Mouse (Mus musculus) forebrain, embryonic 11.5 days (tissue): ENCODE measurements around the gene Selp. TPM values are rescaled to one million over a fixed set of nuclear protein-coding genes. Genes with fewer than 3 reads are reported as not detected.

Source experiments
- ATAC-seq: fragments of 200-750 bp; cut with Nextera tagmentation; replicated peaks from 2 replicates; pipeline ENCODE4 v1.8.0; 2017; ENCODE audit warnings: moderate TSS enrichment; ENCODE audit not compliant: low FRiP score
- DNase-seq: peaks from one replicate; pipeline ENCODE4 v3.0.0-alpha.2; 2017; ENCODE audit warnings: low spot score
- H3K27ac ChIP-seq: fragments of 300-500 bp; sonication (generic); 2 replicates; pipeline ENCODE4 v1.5.1; 2014; ENCODE audit warnings: low read depth, low read length
- H3K27me3 ChIP-seq: fragments of 300-500 bp; sonication (generic); 2 replicates; pipeline ENCODE4 v1.6.1; 2014; ENCODE audit warnings: mild to moderate bottlenecking, low read length, mixed read lengths; ENCODE audit not compliant: control insufficient read depth, insufficient read depth
- H3K36me3 ChIP-seq: fragments of 300-500 bp; sonication (generic); 2 replicates; pipeline ENCODE4 v1.6.1; 2014; ENCODE audit warnings: mild to moderate bottlenecking, low read length, moderate library complexity, mixed read lengths; ENCODE audit not compliant: control insufficient read depth, insufficient read depth
- H3K4me1 ChIP-seq: fragments of 300-500 bp; sonication (generic); replicated peaks from 2 replicates; pipeline ENCODE4 v1.6.1; 2014; ENCODE audit warnings: low read length, mixed read lengths; ENCODE audit not compliant: control insufficient read depth, insufficient read depth
- H3K4me2 ChIP-seq: fragments of 300-500 bp; sonication (generic); 2 replicates; pipeline ENCODE4 v1.6.1; 2014; ENCODE audit warnings: low read depth, mild to moderate bottlenecking, low read length, moderate library complexity, mixed read lengths; ENCODE audit not compliant: severe bottlenecking
- H3K4me3 ChIP-seq: fragments of 300-500 bp; sonication (generic); 2 replicates; pipeline ENCODE4 v1.5.1; 2014; ENCODE audit warnings: low read depth, low read length
- H3K9ac ChIP-seq: fragments of 300-500 bp; sonication (generic); 2 replicates; pipeline ENCODE4 v1.6.1; 2014; ENCODE audit warnings: low read length
- H3K9me3 ChIP-seq: fragments of 300-500 bp; sonication (generic); 2 replicates; pipeline ENCODE4 v1.6.1; 2016; ENCODE audit warnings: low read length, mixed read lengths; ENCODE audit not compliant: control insufficient read depth
- WGBS: fragments of 180-500 bp; shearing (Covaris S2); extraction: QIAGEN DNeasy Blood & Tissue Kit; methylation state at CpG from one replicate; pipeline ENCODE4 v1.1.7; 2014; 5-methylcytosine and 5-hydroxymethylcytosine counted together
- polyA plus RNA-seq: library from polyadenylated mRNA; unstranded; fragments of >200 nt; fragmentation: Nextera tagmentation; extraction: Ambion mirVana; gene quantifications from 2 replicates; pipeline ENCODE4 v1.2.1, GENCODE M21; 2014

The Selp gene
- polyA plus RNA-seq, 1 experiment from 2014 or later, result not detected

DNA sequence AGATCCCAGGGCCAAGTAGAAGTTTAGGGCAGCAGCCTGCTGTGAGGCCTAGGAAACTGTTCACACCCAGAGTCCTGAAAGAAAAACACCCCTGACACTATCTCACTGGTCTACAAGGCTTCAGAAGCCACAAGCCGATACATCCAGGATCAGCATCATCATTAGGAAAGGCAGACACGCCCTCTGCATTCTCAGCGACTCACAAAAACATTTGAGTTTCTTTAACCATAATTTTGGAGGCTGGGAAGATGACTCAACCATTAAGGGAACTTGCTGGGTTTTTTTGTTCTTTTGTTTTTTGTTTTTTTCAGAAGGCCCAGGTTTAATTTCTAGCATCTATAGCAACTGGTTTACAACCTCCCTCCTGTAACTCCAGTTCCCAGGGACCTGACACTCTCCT is 8.8 kb downstream of the Selp start:
- Histone ChIP-seq H3K4me1 (no peaks in the 10 kb centered on the region), H3K27me3 (no peaks in the 10 kb centered on the region), H3K4me3 (no peak overlapping the region), H3K27ac (no peak overlapping the region), H3K36me3 (no peaks in the 10 kb centered on the region), H3K9ac (no peak overlapping the region), H3K9me3 (no peaks in the 10 kb centered on the region), H3K4me2 (no peak overlapping the region)
- 69% methylated on average over 3 of the region's 3 CpGs for WGBS
- DNase-seq (no peak), ATAC-seq (no peak)

DNA sequence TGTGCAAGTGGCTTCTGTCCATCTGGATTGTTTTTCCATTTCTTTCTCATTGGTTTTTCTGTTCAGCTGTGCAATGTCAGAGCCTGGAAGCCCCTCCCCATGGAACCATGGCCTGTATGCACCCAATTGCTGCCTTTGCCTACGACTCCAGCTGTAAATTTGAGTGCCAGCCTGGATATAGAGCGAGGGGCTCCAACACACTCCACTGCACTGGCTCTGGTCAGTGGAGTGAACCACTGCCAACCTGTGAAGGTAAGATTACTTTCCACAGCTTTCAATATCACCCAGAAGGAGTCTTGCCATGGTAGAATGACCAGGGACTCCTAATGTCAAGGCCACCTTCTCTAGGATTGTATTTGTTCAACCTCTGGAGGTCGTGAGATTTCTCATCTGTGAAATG is 14.9 kb downstream of the Selp start:
- no peak overlapping the region for H3K4me2 ChIP-seq
- WGBS, result 72% methylated on average over 3 of the region's 3 CpGs
- DNase-seq (no peak), ATAC-seq (no peak)
- H3K27ac ChIP-seq, result no peak overlapping the region
- no peaks in the 10 kb centered on the region for H3K36me3 ChIP-seq
- H3K27me3 ChIP-seq, result no peaks in the 10 kb centered on the region
- no peaks in the 10 kb centered on the region for H3K9me3 ChIP-seq
- H3K4me1 ChIP-seq, result no peaks in the 10 kb centered on the region
- no peak overlapping the region for H3K4me3 ChIP-seq
- no peak overlapping the region for H3K9ac ChIP-seq

DNA sequence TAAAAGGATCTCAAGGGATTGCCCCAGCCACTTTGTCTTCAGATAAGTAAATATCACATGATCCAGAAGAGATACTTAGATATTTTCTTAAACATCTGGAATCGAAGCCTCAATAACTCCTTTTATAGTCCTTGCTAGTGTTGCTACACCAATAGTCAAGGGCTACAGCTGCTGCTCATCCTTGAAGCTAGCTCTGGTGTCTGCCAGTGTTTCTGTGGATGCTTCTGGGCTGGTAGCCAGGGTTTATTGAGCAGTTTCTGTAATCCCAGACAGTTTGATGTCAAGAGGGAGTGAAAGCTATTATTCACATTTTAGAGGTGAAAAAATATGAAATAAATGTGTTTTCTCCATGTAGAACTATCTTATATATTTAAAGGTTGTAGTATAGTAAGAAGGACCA is 17.5 kb downstream of the Selp start:
- WGBS, result 80% methylated on average over 1 of the region's 1 CpGs
- no peak for DNase-seq
- H3K27me3 ChIP-seq, result no peaks in the 10 kb centered on the region

DNA sequence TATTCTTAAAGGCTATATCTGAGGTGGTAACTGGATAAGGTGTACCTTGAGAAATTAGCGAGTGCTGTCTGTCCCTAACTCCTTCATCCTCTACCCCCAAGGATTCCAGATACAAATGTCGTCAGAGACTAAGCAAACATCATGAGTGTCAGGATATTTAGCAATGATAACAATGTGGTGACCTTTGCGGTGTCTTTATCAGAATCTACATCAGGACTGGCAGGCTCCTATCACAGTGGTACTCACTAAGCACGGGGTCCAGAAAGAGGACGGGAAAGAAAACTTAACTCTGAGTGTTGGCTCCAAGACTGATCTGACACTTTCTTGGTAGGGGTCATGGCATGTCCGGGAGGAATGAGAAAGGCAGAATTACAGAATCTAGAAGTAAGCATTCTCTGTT is 19.0 kb downstream of the Selp start:
- Histone ChIP-seq H3K4me3 (no peak overlapping the region), H3K9me3 (no peaks in the 10 kb centered on the region), H3K4me2 (no peak overlapping the region), H3K27me3 (no peaks in the 10 kb centered on the region), H3K9ac (no peak overlapping the region), H3K27ac (no peak overlapping the region), H3K36me3 (no peaks in the 10 kb centered on the region), H3K4me1 (no peaks in the 10 kb centered on the region)
- no peak for DNase-seq
- 87% methylated on average over 6 of the region's 6 CpGs for WGBS
- ATAC-seq, result no peak

More for the DNA sequence above, 17.5 kb downstream of the Selp start:
- no peak overlapping the region for H3K4me2 ChIP-seq
- no peak overlapping the region for H3K9ac ChIP-seq
- no peaks in the 10 kb centered on the region for H3K4me1 ChIP-seq
- no peak overlapping the region for H3K4me3 ChIP-seq
- H3K9me3 ChIP-seq, result no peaks in the 10 kb centered on the region
- H3K36me3 ChIP-seq, result no peaks in the 10 kb centered on the region
- no peak overlapping the region for H3K27ac ChIP-seq
- no peak for ATAC-seq

DNA sequence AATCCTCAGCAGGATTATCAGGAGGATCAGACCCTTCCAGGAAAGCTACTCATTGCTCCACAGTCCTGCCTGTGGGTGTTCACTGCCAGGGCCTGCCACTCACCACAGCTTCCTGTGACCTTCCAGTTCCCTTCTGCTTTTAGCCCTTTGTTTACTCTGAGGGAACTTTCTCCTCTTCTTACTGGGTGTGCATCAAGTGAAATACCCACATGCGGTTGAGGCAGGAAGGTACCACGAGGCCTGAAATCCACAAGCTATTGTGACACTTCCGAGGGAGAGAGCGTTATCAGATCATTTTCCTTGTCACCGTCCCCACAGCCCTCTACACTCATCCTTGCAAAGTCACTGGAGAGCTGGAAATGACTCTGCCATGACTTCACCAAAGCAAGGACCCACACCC is 20.3 kb downstream of the Selp start:
- Histone ChIP-seq H3K9me3 (no peaks in the 10 kb centered on the region), H3K4me1 (no peaks in the 10 kb centered on the region), H3K27ac (no peak overlapping the region), H3K36me3 (no peaks in the 10 kb centered on the region), H3K27me3 (no peaks in the 10 kb centered on the region), H3K9ac (no peak overlapping the region), H3K4me3 (no peak overlapping the region), H3K4me2 (no peak overlapping the region)
- DNase-seq, result no peak
- ATAC-seq, result no peak
- WGBS, result 84% methylated on average over 5 of the region's 5 CpGs

DNA sequence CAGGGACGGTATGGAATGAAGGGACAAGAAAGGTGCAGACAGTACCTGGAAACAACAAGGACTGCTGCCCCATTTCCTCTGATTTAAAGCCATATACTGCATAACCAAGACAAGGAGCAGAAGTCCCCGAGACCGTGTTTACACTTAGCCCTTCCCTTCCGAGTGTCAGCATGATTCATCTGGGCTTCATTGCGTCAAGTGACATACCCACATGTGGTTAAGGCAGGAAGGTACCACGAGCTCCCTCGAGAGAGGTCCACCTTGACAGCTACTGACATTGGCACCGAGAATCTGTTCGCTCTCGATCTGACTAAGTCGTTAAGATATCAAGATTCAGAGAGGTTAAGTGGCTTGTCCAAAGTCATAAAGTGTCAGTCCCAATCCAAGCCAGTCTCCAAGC is 20.9 kb downstream of the Selp start:
- no peaks in the 10 kb centered on the region for H3K27me3 ChIP-seq
- 86% methylated on average over 11 of the region's 11 CpGs for WGBS
- no peak overlapping the region for H3K4me3 ChIP-seq
- DNase-seq (no peak), ATAC-seq (no peak)
- H3K9me3 ChIP-seq, result no peaks in the 10 kb centered on the region
- H3K4me1 ChIP-seq, result no peaks in the 10 kb centered on the region
- H3K27ac ChIP-seq, result no peak overlapping the region
- H3K36me3 ChIP-seq, result no peaks in the 10 kb centered on the region
- no peak overlapping the region for H3K9ac ChIP-seq
- no peak overlapping the region for H3K4me2 ChIP-seq

DNA sequence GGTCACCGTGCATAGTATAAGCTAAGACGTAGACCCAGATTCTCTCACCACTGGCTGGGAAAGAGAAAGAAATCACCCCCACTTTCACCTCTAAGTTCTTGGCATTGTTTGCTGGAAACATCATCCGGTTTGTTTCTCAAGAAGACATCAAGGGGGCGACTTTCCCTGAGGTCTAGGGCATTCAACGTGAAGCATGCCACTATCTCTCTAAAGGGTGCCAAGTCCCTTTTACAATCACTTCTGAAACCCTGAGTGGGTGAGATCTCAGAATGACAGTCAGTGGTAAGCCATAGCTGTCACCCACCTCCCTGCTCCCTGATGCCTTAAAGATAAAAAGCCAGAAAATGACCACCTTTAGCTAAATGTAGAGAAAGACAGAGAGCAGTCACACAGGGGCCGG is 21.6 kb downstream of the Selp start:
- ATAC-seq (no peak), DNase-seq (no peak)
- H3K36me3 ChIP-seq, result no peaks in the 10 kb centered on the region
- H3K27ac ChIP-seq, result no peak overlapping the region
- H3K27me3 ChIP-seq, result no peaks in the 10 kb centered on the region
- no peaks in the 10 kb centered on the region for H3K9me3 ChIP-seq
- H3K4me2 ChIP-seq, result no peak overlapping the region
- H3K4me1 ChIP-seq, result no peaks in the 10 kb centered on the region
- no peak overlapping the region for H3K9ac ChIP-seq
- 78% methylated on average over 6 of the region's 6 CpGs for WGBS
- H3K4me3 ChIP-seq, result no peak overlapping the region

DNA sequence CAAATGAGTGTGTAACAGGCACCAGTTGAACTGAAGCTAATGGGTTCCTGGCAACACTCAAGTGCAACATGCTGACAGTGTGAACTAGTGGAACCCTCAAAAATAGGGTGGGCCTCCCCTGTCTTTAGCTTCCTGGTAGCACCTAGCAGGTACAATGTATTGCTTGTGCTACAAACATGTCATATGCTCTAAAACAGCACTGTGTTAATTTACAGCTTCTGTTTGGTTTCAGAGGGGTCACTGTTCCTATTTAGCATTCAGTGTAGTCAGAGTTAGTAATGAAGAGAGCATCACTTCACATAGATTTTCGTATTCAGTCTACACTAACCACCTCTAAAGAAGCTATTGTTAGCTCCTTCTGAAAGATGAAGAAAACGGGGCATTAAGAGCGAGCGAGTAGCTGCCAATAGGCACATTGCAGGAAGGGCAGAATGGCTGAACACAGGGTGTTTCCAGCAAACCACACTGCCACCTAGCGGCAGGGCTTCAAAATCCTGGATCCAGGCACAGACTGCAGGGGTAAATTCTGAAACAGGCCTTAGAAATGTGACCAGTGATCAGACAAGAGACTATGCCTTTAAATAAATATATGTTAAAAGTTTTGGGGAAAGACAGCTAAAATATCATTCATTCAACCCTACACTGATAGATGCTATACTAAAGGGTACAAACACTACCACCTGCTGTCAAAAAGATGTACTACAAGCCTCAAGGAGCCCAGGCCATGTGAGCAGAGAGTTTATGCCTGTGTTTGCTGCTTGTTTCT is 23.5 kb downstream of the Selp start:
- no peak overlapping the region for H3K27ac ChIP-seq
- no peak overlapping the region for H3K9ac ChIP-seq
- no peaks in the 10 kb centered on the region for H3K9me3 ChIP-seq
- H3K27me3 ChIP-seq, result no peaks in the 10 kb centered on the region
- peak overlapping the region; percentile 27; the same call in 1 of the 2 replicates for H3K4me2 ChIP-seq
- H3K4me3 ChIP-seq, result no peak overlapping the region
- H3K4me1 ChIP-seq, result no peaks in the 10 kb centered on the region
- peak; percentile 89 for ATAC-seq
- H3K36me3 ChIP-seq, result no peaks in the 10 kb centered on the region
- WGBS, result 9% methylated on average over 5 of the region's 5 CpGs
- DNase-seq, result peak; percentile 87

DNA sequence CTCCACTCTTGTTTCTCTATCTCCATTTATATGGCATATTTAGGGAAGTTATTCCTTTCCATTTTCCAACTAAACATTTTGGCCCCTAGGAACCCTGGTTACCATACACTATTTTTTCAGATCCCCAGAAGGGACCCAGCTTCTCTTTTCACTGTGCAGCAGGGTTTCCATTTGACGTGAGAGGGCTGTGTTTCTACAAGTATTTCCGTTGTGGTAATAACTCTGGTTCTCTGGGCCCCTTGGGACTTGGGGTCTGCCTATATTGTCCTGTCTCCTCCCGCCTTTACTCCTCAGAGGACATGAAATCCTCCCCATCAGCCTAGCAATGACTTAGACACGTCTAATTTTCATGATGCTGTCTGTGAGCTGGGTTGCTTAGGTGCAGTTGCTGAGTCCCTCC is 24.4 kb downstream of the Selp start:
- Histone ChIP-seq H3K4me1 (no peaks in the 10 kb centered on the region), H3K27ac (no peak overlapping the region), H3K4me2 (no peak overlapping the region), H3K36me3 (no peaks in the 10 kb centered on the region), H3K27me3 (no peaks in the 10 kb centered on the region), H3K9me3 (no peaks in the 10 kb centered on the region), H3K9ac (no peak overlapping the region), H3K4me3 (no peak overlapping the region)
- DNase-seq (no peak), ATAC-seq (no peak)
- 78% methylated on average over 4 of the region's 4 CpGs for WGBS
